Mouse (Mus musculus) adrenal gland, postnatal 14 days (tissue): ENCODE measurements around the gene Prkn. TPM values are rescaled to one million over a fixed set of nuclear protein-coding genes. Genes with fewer than 3 reads are reported as not detected.

Experiments used
- DNase-seq: peaks from one replicate; pipeline ENCODE4 v3.0.0; 2021; ENCODE audit warnings: mixed read lengths
- total RNA-seq: library from RNA; stranded (reverse); gene quantifications from 2 replicates; pipeline ENCODE4 v1.2.3, GENCODE M21; 2021

Gene Prkn
- total RNA-seq, 1 experiment from 2014 or later, result 6.9 TPM

DNA sequence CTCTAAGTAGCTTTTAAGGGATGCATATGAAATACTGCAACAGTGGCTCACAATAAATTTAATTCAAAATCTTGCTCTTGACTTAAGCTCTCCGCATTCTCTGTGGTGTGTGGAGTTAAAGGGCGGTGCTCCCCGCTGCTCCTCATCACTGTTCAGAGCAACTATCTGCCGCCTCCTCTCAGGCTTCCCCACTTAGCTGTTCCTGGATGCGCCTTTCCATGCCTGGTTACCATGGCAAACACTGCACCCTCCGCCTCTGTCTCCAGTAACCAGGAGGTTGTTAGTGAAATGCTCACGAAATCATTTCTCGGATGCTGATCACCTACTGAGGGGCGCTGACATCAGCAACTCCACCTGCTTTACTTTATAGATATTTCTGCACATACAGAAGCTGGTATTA lies 1080.8 kb downstream of the Prkn start:
- DNase-seq, result no peak

DNA sequence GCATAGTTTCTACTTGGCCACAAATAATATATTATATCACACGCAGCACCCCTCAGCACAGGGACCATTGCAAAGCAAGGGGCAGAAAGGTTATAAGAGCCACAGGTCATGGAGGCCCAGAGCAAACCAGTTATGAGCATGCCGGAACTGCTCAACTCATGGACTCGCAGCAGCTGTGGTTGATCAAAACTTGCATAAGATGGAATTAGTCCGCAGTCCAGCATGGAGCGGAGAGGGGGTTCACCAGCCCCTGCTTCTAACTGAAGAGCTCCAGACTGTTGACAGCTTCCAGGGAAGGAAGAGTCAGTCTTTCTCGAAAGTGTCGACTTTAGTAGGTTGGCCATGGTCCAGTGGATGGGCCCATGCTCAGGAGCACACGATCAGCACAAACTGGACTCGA lies 1083.8 kb downstream of the Prkn start:
- DNase-seq, result no peak

DNA sequence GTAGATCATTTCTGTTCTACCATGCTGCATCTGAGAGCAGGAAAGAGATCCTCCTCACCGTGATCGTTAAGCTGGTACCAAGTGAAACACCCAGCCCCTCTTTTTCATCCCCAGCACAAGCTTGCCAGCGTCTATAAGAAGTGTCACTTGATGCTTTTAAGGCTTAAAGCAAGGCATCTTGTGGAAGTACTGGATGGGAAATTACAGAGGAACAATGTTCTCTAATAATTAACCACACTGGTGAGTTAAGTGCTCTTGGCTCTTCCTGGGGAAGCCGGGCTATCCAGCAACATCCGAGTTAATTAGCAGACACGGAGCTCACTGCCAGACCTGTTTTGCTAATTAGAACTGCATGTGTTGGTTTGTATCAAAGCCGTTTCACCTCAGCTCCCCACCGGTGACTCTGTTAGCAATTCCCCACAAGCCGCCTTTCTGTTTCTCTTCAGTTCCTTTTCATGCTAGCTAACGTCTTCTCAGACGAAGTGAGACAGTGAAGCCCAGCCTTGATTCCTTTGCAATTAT lies 1086.7 kb downstream of the Prkn start:
- no peak for DNase-seq

- no peak for DNase-seq
Measured at GRCm38 (mm10) chr17:11931641-11932040, 1091.5 kb downstream of the Prkn start.

GRCm38 (mm10) chr17:11933737-11934136 lies 1093.6 kb downstream of the Prkn start:
- DNase-seq, result no peak

DNA sequence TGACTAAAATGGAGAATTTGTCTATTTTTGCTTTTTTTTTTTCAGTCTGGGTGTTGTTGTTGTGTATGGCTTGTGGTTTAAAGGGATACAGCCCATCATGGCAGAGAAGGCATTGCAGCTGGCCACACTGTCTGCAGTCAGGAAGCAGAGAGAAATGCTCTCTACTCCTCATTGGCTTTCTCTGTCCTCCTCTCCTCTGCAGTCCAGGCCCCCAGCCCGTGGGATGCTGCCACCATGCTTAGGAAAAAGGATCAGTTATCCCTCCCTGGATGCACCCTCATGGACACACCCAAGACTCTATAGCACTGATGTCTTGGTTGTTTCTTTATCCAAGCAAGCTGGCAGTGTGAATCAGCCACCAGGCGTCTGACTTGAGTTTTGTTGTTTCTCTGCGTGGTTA lies 1107.3 kb downstream of the Prkn start:
- DNase-seq, result no peak

DNA sequence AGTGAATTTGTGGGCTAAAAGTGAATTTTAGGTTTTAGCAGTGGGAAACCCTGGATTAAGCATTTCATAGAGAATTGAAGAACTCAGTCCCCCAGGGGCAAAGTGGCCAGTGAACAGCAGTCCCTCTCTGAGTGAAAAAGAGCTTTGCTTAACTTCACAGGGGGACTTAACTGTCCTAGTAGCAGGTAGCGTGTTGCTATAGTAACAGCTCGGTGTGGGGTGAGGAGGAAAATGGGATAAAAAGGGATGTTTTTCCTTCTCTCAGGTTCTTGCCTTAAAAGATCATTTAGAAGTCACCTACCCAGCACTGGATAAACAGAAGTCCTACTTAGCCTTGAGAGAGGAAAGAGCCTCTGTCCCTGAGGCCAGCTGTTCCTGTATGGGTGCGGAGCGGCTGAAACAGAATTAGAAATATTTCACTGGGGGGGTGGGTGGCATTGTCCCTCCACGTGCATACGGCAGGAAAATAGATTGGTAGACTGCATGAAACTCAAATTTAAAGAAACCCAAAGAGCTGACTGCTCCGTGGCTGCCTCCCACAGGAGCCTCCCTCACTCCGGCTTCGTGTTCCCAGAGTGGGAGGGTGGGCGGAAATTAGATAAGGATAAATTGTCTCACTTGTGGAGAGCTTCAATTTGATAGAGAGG lies 1109.5 kb downstream of the Prkn start:
- DNase-seq, result no peak

- DNase-seq, result no peak
Measured at GRCm38 (mm10) chr17:11950198-11950594, 1110.0 kb downstream of the Prkn start.

DNA sequence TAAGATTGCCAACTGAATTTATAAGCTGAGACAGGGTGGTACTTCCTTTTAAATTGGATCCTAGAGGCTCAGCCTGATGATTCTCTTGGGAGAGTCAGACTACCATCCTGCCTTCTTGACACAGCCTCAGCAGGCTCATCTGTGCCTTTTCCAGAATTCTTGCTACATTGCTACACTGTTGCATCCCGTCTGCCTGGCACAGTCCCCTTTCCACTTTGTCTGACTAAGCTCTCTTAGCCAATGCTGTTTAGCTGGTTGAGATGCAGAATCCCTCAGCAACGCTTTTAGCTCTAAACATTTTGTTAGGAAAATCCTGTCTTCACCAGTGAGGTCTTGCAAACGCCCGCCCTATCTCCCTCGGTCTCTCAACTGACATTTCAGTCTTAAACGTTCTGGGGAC lies 1115.1 kb downstream of the Prkn start:
- peak; percentile 20 for DNase-seq

- DNase-seq, result no peak
Measured at GRCm38 (mm10) chr17:11960492-11960891, 1120.3 kb downstream of the Prkn start.

DNA sequence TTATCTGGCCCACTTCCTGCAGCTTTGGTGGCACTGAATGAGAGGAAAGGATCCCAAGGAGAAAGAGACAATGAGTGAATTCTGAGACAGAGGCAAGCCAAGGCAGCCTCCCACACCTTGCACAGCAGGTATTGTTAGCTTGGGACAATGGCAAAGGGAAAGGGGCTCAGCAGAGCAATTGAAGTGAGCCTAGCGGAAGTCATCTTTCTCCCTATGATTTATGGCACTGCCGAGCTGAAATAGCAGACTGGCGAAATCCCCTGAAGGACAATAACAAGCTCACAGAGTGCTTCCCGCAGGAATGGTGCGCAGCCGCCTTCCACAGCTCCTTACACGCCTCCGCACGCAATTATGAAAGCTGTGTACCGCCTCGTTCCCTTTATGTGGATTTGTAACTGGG lies 1122.6 kb downstream of the Prkn start:
- DNase-seq, result peak; percentile 39

GRCm38 (mm10) chr17:11970160-11970559 lies 1130.0 kb downstream of the Prkn start:
- DNase-seq, result no peak

DNA sequence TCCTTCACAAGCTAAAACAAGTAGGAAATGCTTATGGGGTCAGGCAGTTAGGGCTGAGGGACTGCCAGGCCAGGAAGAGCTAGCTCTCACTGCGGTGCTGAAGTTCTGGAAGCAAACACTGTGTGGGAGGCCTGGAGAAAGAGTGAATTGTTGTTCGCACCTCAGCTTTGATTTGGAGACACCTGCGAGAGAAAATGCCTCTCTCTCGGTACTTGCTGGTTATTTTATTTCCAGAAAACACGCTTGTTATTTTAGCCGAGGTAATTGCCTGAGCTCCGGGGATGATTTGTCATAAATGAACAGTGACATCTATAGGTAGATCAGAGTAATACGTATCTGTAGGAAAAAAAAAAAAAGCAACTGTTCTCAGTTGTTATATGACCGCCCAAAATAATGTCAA lies 1132.4 kb downstream of the Prkn start:
- no peak for DNase-seq

- no peak for DNase-seq
Measured at GRCm38 (mm10) chr17:11972969-11973787, 1133.0 kb downstream of the Prkn start.

- peak; percentile 61 for DNase-seq
Measured at GRCm38 (mm10) chr17:11975062-11975607, 1135.0 kb downstream of the Prkn start.

DNA sequence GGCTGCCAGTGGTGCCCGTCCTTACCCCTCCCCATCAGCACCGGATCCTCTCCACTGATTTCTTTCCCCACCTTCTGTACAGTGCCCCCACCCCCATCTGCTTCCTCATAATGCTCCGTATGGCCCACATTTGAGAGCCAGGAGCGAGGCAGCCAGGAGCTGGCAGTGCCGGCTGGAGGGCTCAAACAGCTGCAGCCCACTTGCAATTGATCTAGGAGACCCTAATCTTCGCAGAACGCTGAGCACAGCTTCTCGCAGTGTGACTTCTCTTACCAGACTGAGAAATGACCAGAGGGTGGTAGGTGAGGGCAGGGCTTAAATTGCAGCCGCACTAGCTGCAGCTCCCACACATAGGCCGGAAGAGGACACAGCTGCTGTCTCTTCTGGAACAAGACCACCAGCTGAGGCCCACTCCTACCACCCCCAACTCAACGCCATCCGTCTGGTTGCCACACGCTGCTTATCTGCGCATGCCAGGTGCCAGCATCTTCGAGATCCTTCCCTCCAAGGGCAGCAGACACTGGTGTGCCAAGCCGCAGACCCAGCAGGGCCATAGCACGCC lies 1138.2 kb downstream of the Prkn start:
- no peak for DNase-seq

DNA sequence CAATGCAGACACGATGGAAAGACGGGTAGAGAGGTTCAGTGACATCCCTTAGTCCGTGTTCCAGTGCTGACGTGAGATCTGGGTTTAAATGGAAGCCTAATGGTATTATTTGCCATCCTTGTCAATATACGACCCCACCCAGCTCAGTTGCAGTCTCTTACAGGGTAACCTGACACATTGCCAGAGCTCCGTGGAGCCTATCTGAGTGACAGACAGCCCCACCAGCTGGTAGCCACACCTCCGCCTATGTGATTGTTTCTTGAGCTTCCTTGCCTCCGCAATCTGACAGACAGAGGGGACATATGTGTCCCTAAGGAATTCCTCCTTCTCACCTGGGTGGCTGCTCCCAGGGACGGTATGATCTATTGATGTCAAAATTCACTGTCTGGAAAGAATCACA lies 1141.5 kb downstream of the Prkn start:
- DNase-seq, result no peak

GRCm38 (mm10) chr17:11988110-11988837 lies 1148.1 kb downstream of the Prkn start:
- no peak for DNase-seq

- DNase-seq, result no peak
Measured at GRCm38 (mm10) chr17:11989296-11989695, 1149.1 kb downstream of the Prkn start.

- no peak for DNase-seq
Measured at GRCm38 (mm10) chr17:11990386-11991087, 1150.4 kb downstream of the Prkn start.

DNA sequence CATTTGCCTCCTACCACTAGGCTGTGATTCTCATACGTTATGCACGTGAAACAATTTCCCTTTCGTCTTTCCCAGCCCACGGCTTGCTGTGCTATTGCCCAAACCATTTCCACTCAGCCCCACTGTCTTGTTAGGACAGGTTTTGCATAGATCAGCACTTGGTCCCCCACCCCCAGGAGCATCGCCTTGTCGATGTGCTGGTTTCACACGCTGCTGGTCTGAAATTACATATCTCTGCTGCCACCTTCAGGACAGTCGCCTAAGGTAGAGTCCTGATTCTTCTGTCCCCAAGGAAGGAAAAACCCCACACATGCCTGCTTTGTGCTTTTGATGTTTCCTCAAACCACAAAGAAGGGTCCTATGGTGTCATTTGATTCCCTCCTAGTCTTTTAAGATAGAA lies 1153.1 kb downstream of the Prkn start:
- peak; percentile 50 for DNase-seq

DNA sequence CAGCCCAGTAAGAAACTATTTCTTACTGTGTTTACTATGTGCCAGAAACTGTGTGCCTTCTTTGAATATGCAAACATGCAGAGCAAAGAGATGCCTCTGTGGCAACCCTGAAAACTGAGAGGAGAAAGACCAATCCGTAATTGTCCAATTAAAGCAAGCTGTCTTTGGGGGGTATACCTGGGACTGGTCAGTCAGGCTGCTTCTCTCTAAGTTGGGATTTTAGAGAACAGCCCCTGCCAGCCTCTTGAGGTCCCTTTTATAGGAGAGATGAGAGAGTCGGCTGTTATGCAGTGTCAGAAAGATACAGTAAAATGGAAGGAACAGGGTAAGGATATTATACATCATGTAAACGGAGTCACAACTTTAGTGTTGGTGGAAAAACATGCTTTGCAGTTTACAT lies 1154.1 kb downstream of the Prkn start:
- DNase-seq, result no peak
